Mouse (Mus musculus) CH12.LX (cell line): ENCODE results near the gene Clk4.

Source experiments
- CHD2 ChIP-seq: IDR thresholded peaks from 2 replicates; pipeline ENCODE4 v1.6.1; 2011; ENCODE audit warnings: low read length, improper control_type of control experiment
- CTCF ChIP-seq, 2 experiments: IDR thresholded peaks in 1 of 2; conservative IDR thresholded peaks in 1 of 2; 2 replicates each; pipeline ENCODE4 v1.5.1; 2011 to 2012; ENCODE audit warnings: low read depth in 2 of 2, low read length in 2 of 2, improper control_type of control experiment in 1 of 2, inconsistent platforms in 1 of 2, mild to moderate bottlenecking in 1 of 2, moderate library complexity in 1 of 2
- E2F4 ChIP-seq: IDR thresholded peaks from 2 replicates; pipeline ENCODE4 v1.6.1; 2011; ENCODE audit warnings: low read depth, low read length, improper control_type of control experiment; ENCODE audit not compliant: insufficient replicate concordance
- HCFC1 ChIP-seq: IDR thresholded peaks from 2 replicates; pipeline ENCODE4 v1.6.1; 2012; ENCODE audit warnings: low read depth, mild to moderate bottlenecking, inconsistent platforms, low read length, improper control_type of control experiment
- JUN ChIP-seq: IDR thresholded peaks from 2 replicates; pipeline ENCODE4 v1.6.1; 2011; ENCODE audit warnings: low read depth, mild to moderate bottlenecking, low read length, improper control_type of control experiment, moderate library complexity; ENCODE audit not compliant: insufficient read depth
- MAZ ChIP-seq: IDR thresholded peaks from 2 replicates; pipeline ENCODE4 v1.6.1; 2012; ENCODE audit warnings: low read depth, mild to moderate bottlenecking, inconsistent platforms, low read length, improper control_type of control experiment, moderate library complexity
- NELFE ChIP-seq: IDR thresholded peaks from 2 replicates; pipeline ENCODE4 v1.6.1; 2011; ENCODE audit warnings: low read depth, low read length, improper control_type of control experiment
- RAD21 ChIP-seq: IDR thresholded peaks from 2 replicates; pipeline ENCODE4 v1.6.1; 2011; ENCODE audit warnings: low read depth, mild to moderate bottlenecking, low read length, improper control_type of control experiment, moderate library complexity
- SMC3 ChIP-seq: IDR thresholded peaks from 2 replicates; pipeline ENCODE4 v1.6.1; 2011; ENCODE audit warnings: low read depth, low read length, improper control_type of control experiment
- TCF12 ChIP-seq: IDR thresholded peaks from 2 replicates; pipeline ENCODE4 v1.6.1; 2014; ENCODE audit warnings: low read depth, mild to moderate bottlenecking, inconsistent platforms, low read length, improper control_type of control experiment
- UBTF ChIP-seq: IDR thresholded peaks from 2 replicates; pipeline ENCODE4 v1.6.1; 2012; ENCODE audit warnings: low read depth, mild to moderate bottlenecking, inconsistent platforms, low read length, improper control_type of control experiment, moderate library complexity

DNA sequence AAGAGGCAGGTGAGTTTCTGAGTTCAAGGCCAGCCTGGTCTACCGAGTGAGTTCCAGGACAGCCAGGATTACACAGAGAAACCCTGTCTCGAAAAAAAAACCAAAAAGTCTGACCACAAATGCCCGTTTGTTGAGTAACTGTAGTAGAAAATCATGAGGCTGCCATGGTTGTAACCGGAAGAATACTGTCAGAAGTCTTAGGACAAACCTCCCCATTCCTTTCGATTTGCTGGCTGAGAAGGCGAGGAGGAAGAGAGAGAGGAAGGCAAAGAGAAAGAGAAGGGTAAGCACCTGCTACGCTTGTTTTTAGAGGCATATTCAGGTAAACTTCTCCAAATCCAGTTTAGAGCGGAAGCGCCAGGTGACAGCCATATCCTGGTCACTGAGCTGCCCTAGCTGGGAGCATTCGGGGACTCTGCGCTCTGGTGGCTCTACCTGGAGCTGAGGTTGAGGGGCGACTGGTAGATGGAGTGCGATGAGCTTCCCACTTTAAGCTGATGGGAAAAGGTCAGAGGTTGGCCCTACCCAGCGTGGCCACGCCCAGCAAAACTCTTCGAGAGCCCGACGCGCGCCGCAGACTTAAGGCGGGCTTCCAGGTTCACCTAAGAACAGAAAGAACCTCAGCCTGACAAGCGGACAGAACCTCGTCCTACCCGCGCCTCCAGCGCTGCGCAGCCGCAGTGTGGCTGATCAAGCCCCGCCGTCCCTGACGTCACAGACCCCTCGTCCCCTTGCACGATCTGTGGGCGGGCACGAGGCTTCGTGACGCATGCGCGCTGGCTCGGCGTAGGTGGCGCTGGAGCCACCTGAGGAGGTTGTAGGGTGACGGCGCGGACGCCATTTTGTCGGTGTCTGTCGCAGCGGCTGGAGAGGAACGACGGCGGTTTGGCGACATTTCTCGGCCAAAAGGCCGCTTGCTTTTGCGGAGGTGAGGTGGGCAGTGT is 1.1 kb downstream of the Clk4 start, which contains the start of gene BC049762:
- TF ChIP-seq CTCF (conservative IDR thresholded peaks at IDR 0.05 in 1 of 2, IDR thresholded peaks at IDR 0.05 in 1 of 2; ENCODE audit: low read depth in 2 of 2, low read length in 2 of 2) (0 out of 4 replicates have a peak, but pooled peaks of 1 of the 2 experiments have one; percentile 31), TCF12 (peak; percentile 90), HCFC1 (peak; percentile 64), RAD21 (no peak), CHD2 (no peak; the same call in 1 of the 2 replicates), MAZ (no peak), SMC3 (no peak), UBTF (no peak), E2F4 (0 out of 2 replicates have a peak, but pooled peaks have one; percentile 67), NELFE (peak; percentile 95), JUN (no peak)
